Mouse (Mus musculus): ENCODE measurements at regions not wholly inside any gene's neighbourhood (a gene's known extent, or its start where the extent isn't known, plus 50 kb on each side); places are given as distances from the start of the nearest gene placed in this dataset.

GRCm38 (mm10) chr14:71228894-71229446, 629.3 kb upstream of the Fam160b2 start:
- no peaks in the 10 kb centered on the region for H3K27me3 ChIP-seq (ENCODE audit: insufficient read depth, low read length)
- H3K4me1 ChIP-seq (replicated peaks; ENCODE audit: insufficient read depth, low read length), result no peaks in the 10 kb centered on the region
- H3K9me3 ChIP-seq (replicated peaks; ENCODE audit: low read length), result no peaks in the 10 kb centered on the region
- no peak for ATAC-seq (replicated peaks; ENCODE audit: low FRiP score, low read depth)
- H3K36me3 ChIP-seq (ENCODE audit: insufficient read depth, low read length), result no peaks in the 10 kb centered on the region
- TF ChIP-seq CTCF (IDR thresholded peaks at IDR 0.05; ENCODE audit: low read depth), result no peak
- no peak overlapping the region for H3K4me2 ChIP-seq (ENCODE audit: low read length)
- H3K9ac ChIP-seq (ENCODE audit: low read depth, low read length), result no peak overlapping the region
- no peak for DNase-seq (ENCODE audit: low spot score)
- 65% methylated on average over 8 of the region's 8 CpGs for WGBS
- no peak overlapping the region for H3K4me3 ChIP-seq (replicated peaks; ENCODE audit: low read depth, low read length)
- no peak overlapping the region for H3K27ac ChIP-seq

DNA sequence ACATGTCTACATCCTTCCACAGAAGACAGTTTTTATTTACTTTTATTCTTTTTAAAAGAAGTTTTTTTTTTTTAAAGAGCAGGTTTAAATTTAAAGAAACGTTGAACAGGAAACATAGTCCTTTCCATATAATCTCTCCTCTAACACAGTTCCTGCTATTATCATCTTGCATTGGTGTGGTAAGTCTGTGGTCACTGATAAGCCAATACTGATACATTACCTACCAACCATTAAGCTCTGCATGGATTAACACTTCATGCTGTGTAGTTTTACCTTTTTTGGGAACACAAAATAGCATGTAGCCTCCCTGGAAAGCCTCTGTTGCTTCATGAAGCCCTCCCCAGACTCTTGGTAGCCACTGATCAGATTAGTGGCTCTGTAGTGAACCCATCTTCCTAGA, 617.4 kb upstream of the Fam160b2 start:
- H3K27me3 ChIP-seq (ENCODE audit: insufficient read depth, low read length), result no peaks in the 10 kb centered on the region
- no peak overlapping the region for H3K27ac ChIP-seq
- WGBS, result 77% methylated on average over 1 of the region's 1 CpGs
- H3K4me3 ChIP-seq (replicated peaks; ENCODE audit: low read depth, low read length), result no peak overlapping the region
- TF ChIP-seq CTCF (IDR thresholded peaks at IDR 0.05; ENCODE audit: low read depth), result no peak
- no peaks in the 10 kb centered on the region for H3K4me1 ChIP-seq (replicated peaks; ENCODE audit: insufficient read depth, low read length)
- no peak overlapping the region for H3K4me2 ChIP-seq (ENCODE audit: low read length)
- DNase-seq (ENCODE audit: low spot score) (no peak), ATAC-seq (replicated peaks; ENCODE audit: low FRiP score, low read depth) (no peak)
- H3K9ac ChIP-seq (ENCODE audit: low read depth, low read length), result no peak overlapping the region
- no peaks in the 10 kb centered on the region for H3K9me3 ChIP-seq (replicated peaks; ENCODE audit: low read length)
- H3K36me3 ChIP-seq (ENCODE audit: insufficient read depth, low read length), result no peaks in the 10 kb centered on the region

GRCm38 (mm10) chr14:71211359-71211978, 611.8 kb upstream of the Fam160b2 start:
- H3K4me3 ChIP-seq (replicated peaks; ENCODE audit: low read depth, low read length), result no peak overlapping the region
- TF ChIP-seq CTCF (IDR thresholded peaks at IDR 0.05; ENCODE audit: low read depth), result no peak
- H3K36me3 ChIP-seq (ENCODE audit: insufficient read depth, low read length), result no peaks in the 10 kb centered on the region
- WGBS, result 93% methylated on average over 3 of the region's 3 CpGs
- no peaks in the 10 kb centered on the region for H3K4me1 ChIP-seq (replicated peaks; ENCODE audit: insufficient read depth, low read length)
- DNase-seq (ENCODE audit: low spot score) (no peak), ATAC-seq (replicated peaks; ENCODE audit: low FRiP score, low read depth) (no peak)
- H3K27ac ChIP-seq, result no peak overlapping the region
- no peaks in the 10 kb centered on the region for H3K27me3 ChIP-seq (ENCODE audit: insufficient read depth, low read length)
- H3K4me2 ChIP-seq (ENCODE audit: low read length), result no peak overlapping the region
- H3K9ac ChIP-seq (ENCODE audit: low read depth, low read length), result no peak overlapping the region
- H3K9me3 ChIP-seq (replicated peaks; ENCODE audit: low read length), result no peaks in the 10 kb centered on the region

DNA sequence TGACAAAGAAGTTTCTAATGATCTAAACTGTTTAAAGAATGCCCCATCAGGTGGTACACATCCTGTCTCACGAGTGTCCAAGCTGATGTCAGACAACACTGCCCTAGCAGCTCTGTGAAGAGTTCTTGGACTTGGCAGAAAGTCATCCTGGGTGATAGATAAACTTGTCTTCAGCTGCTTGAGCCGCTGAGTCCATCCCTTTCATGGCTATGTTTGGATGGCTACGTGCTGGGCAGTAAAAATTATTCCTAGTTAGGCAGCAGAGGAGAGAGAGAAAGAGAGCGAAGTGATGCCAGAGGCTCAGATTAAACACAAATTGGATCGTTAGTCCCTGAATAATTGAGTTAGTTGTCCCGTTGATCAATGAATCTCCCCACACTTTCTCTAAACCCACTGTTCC, 603.8 kb upstream of the Fam160b2 start:
- no peak overlapping the region for H3K9ac ChIP-seq (ENCODE audit: low read depth, low read length)
- 64% methylated on average over 6 of the region's 6 CpGs for WGBS
- no peaks in the 10 kb centered on the region for H3K36me3 ChIP-seq (ENCODE audit: insufficient read depth, low read length)

DNA sequence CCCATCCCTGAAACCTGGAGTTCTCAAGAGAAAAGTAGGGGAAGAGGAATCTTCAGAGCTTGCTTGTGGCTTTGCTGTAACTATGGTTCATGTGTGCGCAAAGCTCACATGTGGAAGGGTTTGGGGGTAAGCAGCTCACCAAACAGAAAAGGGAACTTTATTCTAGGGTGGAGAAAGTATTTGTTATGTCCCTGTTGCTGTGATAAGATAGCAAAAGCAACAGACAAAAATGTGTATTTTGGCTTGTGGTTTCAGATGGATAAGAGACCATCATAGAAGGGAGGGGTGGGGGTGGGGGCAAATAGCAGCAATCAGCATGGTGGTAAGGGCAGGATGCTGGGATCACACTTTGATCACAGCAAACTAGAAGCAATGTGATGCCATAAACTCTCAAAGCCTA, 601.3 kb upstream of the Fam160b2 start:
- DNase-seq (ENCODE audit: low spot score), result no peak
- ATAC-seq (replicated peaks; ENCODE audit: low FRiP score, low read depth), result no peak
- no peaks in the 10 kb centered on the region for H3K9me3 ChIP-seq (replicated peaks; ENCODE audit: low read length)
- no peak overlapping the region for H3K4me3 ChIP-seq (replicated peaks; ENCODE audit: low read depth, low read length)
- 97% methylated on average over 1 of the region's 1 CpGs for WGBS
- H3K27ac ChIP-seq, result no peak overlapping the region
- no peak overlapping the region for H3K9ac ChIP-seq (ENCODE audit: low read depth, low read length)
- no peaks in the 10 kb centered on the region for H3K4me1 ChIP-seq (replicated peaks; ENCODE audit: insufficient read depth, low read length)
- H3K36me3 ChIP-seq (ENCODE audit: insufficient read depth, low read length), result no peaks in the 10 kb centered on the region
- no peaks in the 10 kb centered on the region for H3K27me3 ChIP-seq (ENCODE audit: insufficient read depth, low read length)
- H3K4me2 ChIP-seq (ENCODE audit: low read length), result no peak overlapping the region
- TF ChIP-seq CTCF (IDR thresholded peaks at IDR 0.05; ENCODE audit: low read depth), result no peak

More for the DNA sequence above, 603.8 kb upstream of the Fam160b2 start:
- Histone ChIP-seq H3K27me3 (ENCODE audit: insufficient read depth, low read length) (no peaks in the 10 kb centered on the region), H3K4me1 (replicated peaks; ENCODE audit: insufficient read depth, low read length) (no peaks in the 10 kb centered on the region), H3K4me3 (replicated peaks; ENCODE audit: low read depth, low read length) (no peak overlapping the region), H3K9me3 (replicated peaks; ENCODE audit: low read length) (no peaks in the 10 kb centered on the region), H3K4me2 (ENCODE audit: low read length) (no peak overlapping the region), H3K27ac (no peak overlapping the region)
- ATAC-seq (replicated peaks; ENCODE audit: low FRiP score, low read depth) (no peak), DNase-seq (ENCODE audit: low spot score) (no peak)
- no peak for TF ChIP-seq CTCF (IDR thresholded peaks at IDR 0.05; ENCODE audit: low read depth)

GRCm38 (mm10) chr14:71199178-71199879, 599.7 kb upstream of the Fam160b2 start:
- no peak for TF ChIP-seq CTCF (IDR thresholded peaks at IDR 0.05; ENCODE audit: low read depth)
- H3K4me1 ChIP-seq (replicated peaks; ENCODE audit: insufficient read depth, low read length), result no peaks in the 10 kb centered on the region
- H3K36me3 ChIP-seq (ENCODE audit: insufficient read depth, low read length), result no peaks in the 10 kb centered on the region
- DNase-seq (ENCODE audit: low spot score) (peak; percentile 18), ATAC-seq (replicated peaks; ENCODE audit: low FRiP score, low read depth) (no peak)
- H3K9ac ChIP-seq (ENCODE audit: low read depth, low read length), result no peak overlapping the region
- H3K27ac ChIP-seq, result no peak overlapping the region
- 37% methylated on average over 9 of the region's 9 CpGs for WGBS
- no peaks in the 10 kb centered on the region for H3K9me3 ChIP-seq (replicated peaks; ENCODE audit: low read length)
- H3K4me3 ChIP-seq (replicated peaks; ENCODE audit: low read depth, low read length), result no peak overlapping the region
- no peaks in the 10 kb centered on the region for H3K27me3 ChIP-seq (ENCODE audit: insufficient read depth, low read length)
- no peak overlapping the region for H3K4me2 ChIP-seq (ENCODE audit: low read length)
